In genomic region chr2:38357294-38358246, GRCm38 (mm10) we compare ENCODE assay signal across 11 mouse cellular contexts. TPM values are rescaled to one million over a fixed set of nuclear protein-coding genes. Genes with fewer than 3 reads are reported as not detected.
DNase-seq lines count a peak whose midpoint lies in the region; ATAC-seq lines count a peak whose summit lies in the region.
"Had no signal": no experiment of that assay in that cellular context is flagged by ENCODE, and none has a peak within 500 bp of the region (broad histone marks: within the 10 kb centered on the region; RNA-seq: fewer than 3 reads in every experiment).

No protein-coding gene starts in this region.

- peaks cover 13% of the 10 kb centered on the region for H3K4me1 ChIP-seq in heart, embryonic 13.5 days
- peaks cover 37% of the 10 kb centered on the region for H3K4me1 ChIP-seq in embryonic facial prominence, embryonic 10.5 days
- peaks cover 24% of the 10 kb centered on the region for H3K4me1 ChIP-seq in hindbrain, embryonic 13.5 days (replicated peaks)
- H3K4me1 ChIP-seq in midbrain, embryonic 12.5 days = peaks cover 46% of the 10 kb centered on the region

- WGBS in heart, embryonic 13.5 days = 5% methylated on average over 35 of the region's 35 CpGs
- WGBS in embryonic facial prominence, embryonic 10.5 days = under 1% methylated on average over 35 of the region's 35 CpGs
- 1% methylated on average over 35 of the region's 35 CpGs for whole genome bisulfite sequencing in hindbrain, embryonic 13.5 days
- 1% methylated on average over 35 of the region's 35 CpGs for WGBS in midbrain, embryonic 12.5 days

- no peak overlapping the region for H3K9ac ChIP-seq in heart, embryonic 13.5 days
- H3K9ac ChIP-seq in hindbrain, embryonic 13.5 days = peak overlapping the region; percentile 60
- H3K9ac ChIP-seq in midbrain, embryonic 12.5 days (replicated peaks) = peak overlapping the region; percentile 71

- DNase-seq in heart, postnatal 4 days = no peak
- DNase-seq in embryonic facial prominence, embryonic 10.5 days (ENCODE audit: low spot score) = peak; percentile 54
- no peak for DNase-seq in left cerebral cortex, adult 18-20 months (ENCODE audit: low spot score in 2 of 2)
- DNase-seq in thymus, adult 18-20 months = no peak
- no peak for DNase-seq in gastrocnemius, postnatal 14 days
- DNase-seq: lung, postnatal 36 days had no signal

- H3K4me3 ChIP-seq in heart, embryonic 13.5 days = no peak overlapping the region; the same call in 1 of the 2 replicates
- H3K4me3 ChIP-seq in embryonic facial prominence, embryonic 10.5 days = peak overlapping the region; percentile 63
- peak overlapping the region; percentile 44 for H3K4me3 ChIP-seq in hindbrain, embryonic 13.5 days
- peak overlapping the region; percentile 52 for H3K4me3 ChIP-seq in midbrain, embryonic 12.5 days

- no peak overlapping the region for H3K27ac ChIP-seq in heart, embryonic 13.5 days (replicated peaks)
- peak overlapping the region; percentile 63 for H3K27ac ChIP-seq in embryonic facial prominence, embryonic 10.5 days (replicated peaks)
- H3K27ac ChIP-seq in hindbrain, embryonic 13.5 days = peak overlapping the region; percentile 69
- H3K27ac ChIP-seq in midbrain, embryonic 12.5 days (replicated peaks) = peak overlapping the region; percentile 92

- no peak for ATAC-seq in heart, embryonic 13.5 days (ENCODE audit: extremely low read depth, insufficient number of reproducible peaks, low FRiP score, low TSS enrichment)
- ATAC-seq in hindbrain, embryonic 13.5 days (ENCODE audit: low FRiP score) = no peak
- peak; percentile 61 for ATAC-seq in midbrain, embryonic 12.5 days (ENCODE audit: low FRiP score, low read depth)

- intact Hi-C loops in gastrocnemius, postnatal 14 days (cut with DNase I; ENCODE audit: low total_unique reads) = no loop called here

- peaks cover 100% of the 10 kb centered on the region for H3K27me3 ChIP-seq in heart, embryonic 13.5 days (replicated peaks)
- peaks cover 100% of the 10 kb centered on the region for H3K27me3 ChIP-seq in embryonic facial prominence, embryonic 10.5 days (replicated peaks; ENCODE audit: low read depth, poor library complexity, severe bottlenecking)
- peaks cover 96% of the 10 kb centered on the region for H3K27me3 ChIP-seq in hindbrain, embryonic 13.5 days
- H3K27me3 ChIP-seq in midbrain, embryonic 12.5 days = peaks cover 92% of the 10 kb centered on the region

- no peaks in the 10 kb centered on the region for H3K9me3 ChIP-seq in heart, embryonic 13.5 days
- H3K9me3 ChIP-seq in embryonic facial prominence, embryonic 10.5 days = no peaks in the 10 kb centered on the region
- H3K9me3 ChIP-seq in hindbrain, embryonic 13.5 days = no peaks in the 10 kb centered on the region
- H3K9me3 ChIP-seq in midbrain, embryonic 12.5 days = no peaks in the 10 kb centered on the region

- H3K36me3 ChIP-seq in heart, embryonic 13.5 days = no peaks in the 10 kb centered on the region
- peaks cover 27% of the 10 kb centered on the region; the same call in 1 of the 2 replicates for H3K36me3 ChIP-seq in embryonic facial prominence, embryonic 10.5 days (replicated peaks)
- H3K36me3 ChIP-seq in hindbrain, embryonic 13.5 days = no peaks in the 10 kb centered on the region
- peaks cover 6% of the 10 kb centered on the region; the same call in 1 of the 2 replicates for H3K36me3 ChIP-seq in midbrain, embryonic 12.5 days

- H3K4me2 ChIP-seq in heart, embryonic 13.5 days = peak overlapping the region; percentile 61; the same call in 1 of the 2 replicates
- H3K4me2 ChIP-seq in hindbrain, embryonic 13.5 days = peak overlapping the region; percentile 57
- peak overlapping the region; percentile 68 for H3K4me2 ChIP-seq in midbrain, embryonic 12.5 days (replicated peaks)

RNA-seq across cellular contexts. Expression of gene Lhx2, which starts 18.5 kb away (rescaled TPM):
- polyA plus RNA-seq in heart, embryonic 13.5 days (2015; fragmentation: Nextera tagmentation; extraction: Ambion mirVana) = 0.40 and 0.62 TPM in 2 replicates
- total RNA-seq in heart, postnatal 4 days (2021) = 1 to 10 TPM in 1 of 2 experiments, under 1 TPM in 1; 0.29 to 1.2 TPM
- 17.9 and 19.6 TPM in 2 replicates for polyA plus RNA-seq in embryonic facial prominence, embryonic 10.5 days (2016; fragmentation: Nextera tagmentation; extraction: Ambion mirVana)
- 22.1 and 23.6 TPM in 2 replicates for polyA plus RNA-seq in hindbrain, embryonic 13.5 days (2015; fragmentation: Nextera tagmentation; extraction: Ambion mirVana)
- 110 and 133 TPM in 2 replicates for polyA plus RNA-seq in midbrain, embryonic 12.5 days (2016; fragmentation: Nextera tagmentation; extraction: Ambion mirVana)
- 10 to 100 TPM; 82.2 to 89.2 TPM for total RNA-seq in left cerebral cortex, adult 18-20 months (2021)
- total RNA-seq in gastrocnemius, postnatal 14 days (2021) = under 1 TPM; 0.23 to 0.29 TPM
- polyA plus RNA-seq: heart, embryonic 16.5 days; stomach, embryonic 14.5 days had no signal

Comparison
In these comparisons a context has a peak if more than half of its experiments do, and no peak if none do; other contexts are left out.
1. RNA of gene Lhx2, which starts 18.5 kb away (polyA plus RNA-seq): 110 to 133 TPM in midbrain, embryonic 12.5 days, 22.1 to 23.6 TPM in hindbrain, embryonic 13.5 days and 17.9 to 19.6 TPM in embryonic facial prominence, embryonic 10.5 days; 0.40 to 0.62 TPM in heart, embryonic 13.5 days; every median in the first group is over 10 times any median in the second.
2. Peak in every context shown above with its lines, with median percentiles within 50 percentile points of each other: H3K4me2 ChIP-seq.